In the genomic region with DNA sequence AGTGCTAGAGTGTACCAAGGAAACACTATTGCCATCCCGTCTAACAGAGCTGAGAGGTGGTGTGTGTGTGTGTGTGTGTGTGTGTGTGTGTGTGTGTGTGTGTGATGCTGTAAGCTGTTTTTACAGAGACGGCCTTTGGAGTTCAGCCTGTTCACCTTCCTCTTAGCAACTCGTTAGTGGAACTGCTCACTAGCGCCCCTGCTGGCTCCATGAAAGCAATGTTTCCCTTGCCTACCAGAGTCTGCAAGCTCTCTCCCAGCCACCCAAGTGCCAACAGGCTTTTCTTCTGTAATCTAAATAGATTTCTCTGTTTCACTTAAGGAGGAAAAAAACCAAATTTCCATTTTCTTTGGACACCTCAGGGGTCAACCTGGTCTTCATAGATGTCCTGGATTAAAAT, we compare ENCODE assay signal across 10 mouse cellular contexts.
A peak's percentile ranks its signal among the peaks of the same experiment; 100 is the strongest.
DNase-seq lines count a peak whose midpoint lies in the region; ATAC-seq lines count a peak whose summit lies in the region.
"Had no signal": no experiment of that assay in that cellular context is flagged by ENCODE, and none has a peak within 500 bp of the region (broad histone marks: within the 10 kb centered on the region; RNA-seq: fewer than 3 reads in every experiment).

No protein-coding gene starts in this region.

- H3K9ac ChIP-seq in hindbrain, embryonic 11.5 days (ENCODE audit: low read depth, low read length), result no peak overlapping the region
- no peak overlapping the region for H3K9ac ChIP-seq in hindbrain, embryonic 16.5 days (ENCODE audit: low read depth, low read length)
- H3K9ac ChIP-seq in midbrain, embryonic 13.5 days (replicated peaks), result no peak overlapping the region
- H3K9ac ChIP-seq: liver, embryonic 13.5 days; stomach, embryonic 15.5 days had no signal

- ATAC-seq in hindbrain, embryonic 11.5 days (ENCODE audit: low FRiP score), result no peak
- no peak for ATAC-seq in hindbrain, embryonic 16.5 days
- ATAC-seq in midbrain, embryonic 13.5 days, result 0 out of 2 replicates have a peak, but pooled peaks have one; percentile 9
- no peak for ATAC-seq in erythroid progenitor cell, adult 5-6 weeks (replicated peaks; ENCODE audit: low FRiP score, poor library complexity, severe bottlenecking)

- WGBS in hindbrain, embryonic 11.5 days, result 28% methylated on average over 4 of the region's 4 CpGs
- 25% methylated on average over 4 of the region's 4 CpGs for WGBS in hindbrain, embryonic 16.5 days
- 34% methylated on average over 4 of the region's 4 CpGs for WGBS in midbrain, embryonic 13.5 days

- H3K27ac ChIP-seq in hindbrain, embryonic 11.5 days (ENCODE audit: low read depth, low read length), result no peak overlapping the region
- no peak overlapping the region for H3K27ac ChIP-seq in hindbrain, embryonic 16.5 days (ENCODE audit: low read depth, low read length)
- H3K27ac ChIP-seq in midbrain, embryonic 13.5 days, result no peak overlapping the region
- H3K27ac ChIP-seq: liver, embryonic 13.5 days; stomach, embryonic 15.5 days had no signal

- no peaks in the 10 kb centered on the region for H3K4me1 ChIP-seq in hindbrain, embryonic 11.5 days (replicated peaks; ENCODE audit: control insufficient read depth, insufficient read depth, low read length)
- H3K4me1 ChIP-seq in hindbrain, embryonic 16.5 days (ENCODE audit: control insufficient read depth, insufficient read depth, low read depth, low read length), result 0 out of 2 replicates have a peak, but pooled peaks cover 2% of the 10 kb centered on the region
- H3K4me1 ChIP-seq in midbrain, embryonic 13.5 days (replicated peaks), result 0 out of 2 replicates have a peak, but pooled peaks cover 18% of the 10 kb centered on the region
- H3K4me1 ChIP-seq: liver, embryonic 13.5 days; stomach, embryonic 15.5 days had no signal

- peak; percentile 74 for DNase-seq in hindbrain, embryonic 11.5 days (ENCODE audit: low spot score)
- peak; percentile 5 for DNase-seq in urinary bladder, postnatal 25 days (ENCODE audit: low spot score)
- DNase-seq in urinary bladder, postnatal 10 days (ENCODE audit: low spot score), result no peak
- DNase-seq in embryo, embryonic 11.5 days (ENCODE audit: low read depth, low spot score), result peak; percentile 14
- no peak for DNase-seq in natural killer cell, adult 2 months (ENCODE audit: low spot score in 2 of 2)
- DNase-seq: liver, embryonic 13.5 days had no signal

- no peaks in the 10 kb centered on the region for H3K36me3 ChIP-seq in hindbrain, embryonic 11.5 days (ENCODE audit: control insufficient read depth, insufficient read depth, low read length)
- H3K36me3 ChIP-seq in hindbrain, embryonic 16.5 days (ENCODE audit: control insufficient read depth, insufficient read depth, low read length), result no peaks in the 10 kb centered on the region
- no peaks in the 10 kb centered on the region for H3K36me3 ChIP-seq in midbrain, embryonic 13.5 days
- H3K36me3 ChIP-seq: liver, embryonic 13.5 days; stomach, embryonic 15.5 days had no signal

- H3K9me3 ChIP-seq in hindbrain, embryonic 11.5 days (ENCODE audit: control insufficient read depth, low read length), result no peaks in the 10 kb centered on the region
- no peaks in the 10 kb centered on the region for H3K9me3 ChIP-seq in hindbrain, embryonic 16.5 days (ENCODE audit: control insufficient read depth, low read length)
- H3K9me3 ChIP-seq in midbrain, embryonic 13.5 days, result no peaks in the 10 kb centered on the region
- H3K9me3 ChIP-seq: liver, embryonic 13.5 days; stomach, embryonic 15.5 days had no signal

- H3K4me3 ChIP-seq in hindbrain, embryonic 11.5 days (ENCODE audit: low read depth, low read length), result no peak overlapping the region
- no peak overlapping the region for H3K4me3 ChIP-seq in hindbrain, embryonic 16.5 days (ENCODE audit: low read length)
- no peak overlapping the region for H3K4me3 ChIP-seq in midbrain, embryonic 13.5 days (replicated peaks)
- H3K4me3 ChIP-seq: liver, embryonic 13.5 days; stomach, embryonic 15.5 days had no signal

- H3K27me3 ChIP-seq in hindbrain, embryonic 11.5 days (ENCODE audit: control insufficient read depth, insufficient read depth, low read length), result no peaks in the 10 kb centered on the region
- H3K27me3 ChIP-seq in hindbrain, embryonic 16.5 days (replicated peaks; ENCODE audit: control insufficient read depth, insufficient read depth, low read length), result no peaks in the 10 kb centered on the region
- H3K27me3 ChIP-seq in midbrain, embryonic 13.5 days, result no peaks in the 10 kb centered on the region
- H3K27me3 ChIP-seq: liver, embryonic 13.5 days; stomach, embryonic 15.5 days had no signal

- H3K4me2 ChIP-seq in hindbrain, embryonic 11.5 days (replicated peaks; ENCODE audit: low read depth, low read length), result no peak overlapping the region
- H3K4me2 ChIP-seq in hindbrain, embryonic 16.5 days (ENCODE audit: low read length), result no peak overlapping the region
- H3K4me2 ChIP-seq in midbrain, embryonic 13.5 days (replicated peaks), result no peak overlapping the region
- H3K4me2 ChIP-seq: liver, embryonic 13.5 days; stomach, embryonic 15.5 days had no signal

Comparison
In these comparisons a context has a peak if more than half of its experiments do, and no peak if none do; other contexts are left out.
1. DNase-seq: peak in hindbrain, embryonic 11.5 days (single experiment), urinary bladder, postnatal 25 days (single experiment) and embryo, embryonic 11.5 days (single experiment); none in urinary bladder, postnatal 10 days (single experiment) and natural killer cell, adult 2 months (0 of 2).